Mouse (Mus musculus): ENCODE results near the gene Arl13b.

The Arl13b gene

GRCm38 (mm10) chr16:62846498-62847312 lies at the start of gene Arl13b:
Gene Arl13b (minus strand): TSS chr16:62847040.
- peak; percentile 97 for DNase-seq (ENCODE audit: low read depth)

DNA sequence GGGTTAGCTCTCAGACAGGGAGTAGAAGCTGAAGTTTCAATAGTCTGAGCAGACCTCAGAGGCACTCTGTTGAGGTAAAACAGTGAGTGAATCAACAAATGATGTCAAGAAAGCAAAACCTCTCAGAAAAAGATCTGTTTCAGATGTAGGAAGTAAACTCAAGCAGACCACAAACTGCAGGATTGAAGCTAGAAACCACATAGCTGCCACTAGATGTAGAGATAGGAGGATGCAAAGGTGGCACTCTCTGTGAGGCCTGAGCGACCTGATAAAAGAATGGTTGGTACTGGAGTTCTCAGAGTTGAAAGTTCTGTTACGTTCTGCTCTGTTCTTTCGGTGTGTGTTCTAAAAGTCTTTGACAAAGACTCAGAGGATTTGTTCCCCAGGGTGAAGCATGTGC lies 49.0 kb upstream of the Arl13b start:
- no peak for DNase-seq (ENCODE audit: low read depth)

GRCm38 (mm10) chr16:62874065-62874464 lies 27.2 kb upstream of the Arl13b start:
- DNase-seq (ENCODE audit: low read depth) = no peak

DNA sequence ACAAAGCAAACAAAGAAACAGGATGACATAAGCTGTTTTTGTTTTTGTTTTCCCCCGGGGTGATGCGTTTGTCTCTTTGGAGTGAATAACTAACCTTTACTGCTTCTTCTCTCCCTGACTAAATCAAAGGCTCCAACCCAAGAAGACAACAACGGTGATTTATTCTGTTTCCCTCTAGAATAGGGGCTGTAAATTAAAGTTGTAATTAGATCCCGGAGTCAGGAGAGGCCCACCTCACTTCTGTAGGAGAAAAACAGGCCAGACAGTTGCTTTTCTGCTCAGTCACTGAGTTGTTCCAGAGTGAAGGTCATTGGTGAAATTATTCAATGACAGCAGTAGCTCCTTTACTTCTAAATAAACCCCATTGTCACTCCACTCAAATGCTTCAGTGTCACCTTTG lies 26.3 kb upstream of the Arl13b start:
- DNase-seq (ENCODE audit: low read depth) = no peak

DNA sequence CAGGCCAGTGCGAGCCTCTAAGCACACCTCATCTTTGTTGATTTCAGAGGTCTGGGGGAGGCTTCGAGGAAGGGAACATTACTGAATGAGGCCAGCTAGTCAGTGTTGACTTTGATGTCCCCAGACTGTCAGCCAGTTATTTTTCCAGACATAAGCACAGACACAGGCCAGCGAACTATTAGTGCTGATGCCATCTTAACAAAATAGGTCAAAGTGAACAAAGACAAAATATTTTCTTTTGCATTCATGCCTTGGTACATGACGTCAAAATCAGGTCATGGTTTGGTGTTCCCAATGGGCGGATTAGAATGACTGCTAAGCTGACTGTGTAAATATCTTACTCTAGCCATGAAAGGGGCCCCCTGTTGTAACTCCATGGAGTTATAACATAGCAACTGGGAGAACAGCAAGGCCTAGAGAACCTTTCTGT lies 25.9 kb upstream of the Arl13b start:
- DNase-seq (ENCODE audit: low read depth) = no peak

- DNase-seq (ENCODE audit: low read depth) = no peak
Measured at GRCm38 (mm10) chr16:62861455-62861854, 14.6 kb upstream of the Arl13b start.

DNA sequence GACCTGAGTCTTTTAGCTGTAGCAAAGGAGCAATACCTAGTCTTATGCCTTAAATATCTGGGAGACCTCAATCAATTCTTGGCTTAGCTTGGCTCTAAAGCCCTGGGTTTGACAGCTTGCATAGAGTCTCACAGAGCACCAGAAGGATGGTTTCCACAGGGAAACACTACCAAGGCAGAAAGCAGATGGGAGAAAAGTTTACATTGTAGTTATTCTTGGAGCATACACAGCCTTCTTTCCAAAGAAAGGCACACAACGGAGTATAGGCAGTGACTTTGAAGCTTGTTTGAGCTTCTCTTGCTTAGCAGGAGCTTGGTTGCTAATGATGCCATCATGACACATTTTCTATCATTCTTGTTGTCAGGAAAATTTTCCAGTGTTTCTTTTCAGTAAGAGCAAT lies 13.3 kb upstream of the Arl13b start:
- no peak for DNase-seq (ENCODE audit: low read depth)

DNA sequence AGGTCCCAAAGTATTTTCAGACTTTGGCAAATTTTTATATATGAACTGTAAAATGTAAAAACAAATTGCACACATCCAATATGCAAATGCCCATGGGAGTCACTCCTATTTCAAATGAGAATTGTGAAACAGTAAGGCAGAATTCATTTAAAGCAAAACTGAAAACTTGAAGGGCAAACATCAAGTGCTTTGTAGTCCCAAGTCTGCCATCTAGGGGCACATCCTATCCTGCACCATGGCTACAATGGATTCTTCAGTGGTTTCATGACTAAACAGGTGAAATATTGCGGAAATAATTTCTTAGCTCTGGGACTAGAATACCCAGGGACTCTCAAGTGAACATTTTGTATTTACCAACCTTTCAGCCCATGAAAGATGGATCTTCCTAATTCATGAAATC lies 11.2 kb upstream of the Arl13b start:
- no peak for DNase-seq (ENCODE audit: low read depth)

GRCm38 (mm10) chr16:62857498-62857897 lies 10.7 kb upstream of the Arl13b start:
- no peak for DNase-seq (ENCODE audit: low read depth)

GRCm38 (mm10) chr16:62856273-62856672 lies 9.4 kb upstream of the Arl13b start:
- no peak for DNase-seq (ENCODE audit: low read depth)

DNA sequence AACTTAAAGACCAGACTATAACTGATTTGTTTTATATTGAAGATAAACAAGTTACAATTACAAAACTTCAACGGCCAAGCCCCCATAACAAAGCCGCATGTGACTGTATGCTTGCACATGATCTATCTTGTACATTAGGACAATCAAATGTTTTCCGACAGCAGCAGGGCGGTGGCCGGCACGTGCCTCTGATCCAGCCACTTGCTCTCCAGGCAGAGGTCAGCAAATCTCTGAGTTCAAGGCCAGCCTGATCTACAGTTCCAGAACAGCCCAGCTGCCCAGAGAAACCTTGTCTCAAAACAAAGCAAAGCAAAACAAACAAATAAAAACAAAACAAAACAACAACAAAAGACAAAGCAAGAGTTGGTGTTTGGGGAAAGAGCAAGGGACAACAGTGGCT lies 8.5 kb upstream of the Arl13b start:
- no peak for DNase-seq (ENCODE audit: low read depth)

DNA sequence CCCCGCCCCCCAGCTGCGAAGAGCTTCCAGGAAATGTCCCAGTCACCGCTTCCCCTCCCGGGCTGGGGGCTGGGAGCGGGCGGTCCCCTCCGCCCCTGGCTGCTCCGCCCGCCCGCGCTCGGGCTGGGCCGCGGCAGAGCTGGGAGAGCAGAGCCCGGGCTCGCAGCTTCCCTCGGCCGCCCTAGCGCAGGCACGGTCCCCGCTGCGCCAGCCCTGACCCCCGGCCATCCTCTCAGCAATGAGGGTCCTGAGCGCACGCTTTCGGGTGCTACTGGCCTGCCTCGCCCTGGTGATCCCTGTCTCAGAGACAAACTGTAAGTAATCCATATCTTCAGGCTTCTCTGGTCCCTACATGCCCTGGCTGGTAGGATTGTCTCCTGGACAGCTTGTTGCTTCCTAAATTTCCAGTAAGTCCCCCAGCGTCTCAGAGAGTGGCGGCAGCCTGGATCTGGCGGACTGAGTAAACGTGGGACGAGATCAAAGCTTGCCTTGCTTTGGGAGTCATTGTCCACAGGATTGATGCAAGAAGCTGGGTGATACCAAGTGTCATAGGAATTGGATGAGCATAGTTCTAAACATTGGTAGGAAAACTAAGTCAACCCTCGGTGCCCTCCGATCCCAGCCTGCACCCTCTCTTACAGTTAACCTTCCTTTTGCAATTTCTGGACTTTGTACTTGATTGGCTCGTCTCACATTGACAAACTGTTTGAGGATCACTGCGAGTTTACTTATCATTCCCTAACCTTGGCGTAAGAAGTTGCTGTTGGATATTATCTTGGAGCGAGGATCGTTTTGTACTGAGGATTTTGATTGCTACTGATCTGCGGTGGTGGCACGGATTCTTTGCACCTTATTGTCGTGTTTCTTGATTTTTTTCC lies 7.6 kb upstream of the Arl13b start, which contains the start of gene Pros1:
Pros1 (plus strand) TSS at position 117 of the 878 bp plus-strand sequence.
- no peak for DNase-seq (ENCODE audit: low read depth)

DNA sequence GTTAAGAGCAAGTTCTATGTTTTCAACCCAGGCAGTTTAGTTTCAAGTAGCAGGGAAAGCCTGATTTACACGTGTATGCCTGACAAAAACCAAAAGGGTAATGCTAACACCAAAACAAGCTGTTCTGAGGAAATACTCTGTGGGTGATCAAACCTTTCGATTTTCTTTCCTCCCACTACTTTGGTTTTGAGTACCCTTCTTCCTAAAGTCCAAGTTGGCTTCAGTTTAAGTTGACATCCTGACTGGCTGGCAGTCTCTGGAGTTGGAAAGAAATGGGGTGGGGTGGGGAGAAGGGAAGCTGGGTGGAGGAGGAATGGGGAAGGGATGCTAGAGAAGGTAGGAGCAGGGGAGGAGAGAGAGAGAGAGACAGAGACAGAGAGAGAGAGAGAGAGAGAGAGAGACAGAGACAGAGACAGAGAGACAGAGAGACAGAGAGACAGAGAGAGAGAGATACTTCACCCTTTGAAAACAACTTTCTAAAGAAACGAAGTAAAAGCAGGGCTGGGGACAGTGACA lies 6.8 kb upstream of the Arl13b start:
- no peak for DNase-seq (ENCODE audit: low read depth)

DNA sequence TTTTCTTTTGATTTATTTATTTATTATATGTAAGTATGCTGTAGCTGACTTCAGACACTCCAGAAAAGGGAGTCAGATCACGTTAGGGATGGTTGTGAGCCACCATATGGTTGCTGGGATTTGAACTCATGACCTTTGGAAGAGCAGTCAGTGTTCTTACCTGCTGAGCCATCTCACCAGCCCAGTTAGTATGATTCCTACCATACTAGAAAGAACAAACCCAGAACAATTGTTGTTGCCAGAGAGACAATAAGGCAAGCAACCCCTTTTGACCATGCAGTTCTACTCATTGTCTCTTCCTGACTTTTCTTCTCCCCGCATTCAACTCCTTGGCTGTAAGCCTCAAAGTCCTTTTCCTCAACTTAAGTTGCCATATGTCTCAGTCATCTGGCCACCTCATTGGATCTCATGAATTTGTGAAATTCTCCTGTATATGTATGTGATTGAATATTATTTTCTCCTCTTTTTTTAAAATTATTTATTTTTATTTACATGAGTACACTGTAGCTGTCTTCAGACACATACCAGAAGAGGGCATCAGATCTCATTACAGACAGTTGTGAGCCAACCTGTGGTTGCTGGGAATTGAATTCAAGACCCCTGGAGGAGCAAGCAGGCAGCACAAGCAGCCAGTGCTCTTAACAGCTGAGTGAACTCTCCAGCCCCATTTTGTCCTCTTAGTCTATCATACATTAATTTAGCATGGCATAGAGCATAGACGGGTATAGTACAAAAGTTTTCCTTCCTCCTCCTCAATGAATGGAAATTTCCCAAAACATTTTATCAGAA lies 5.8 kb upstream of the Arl13b start:
- no peak for DNase-seq (ENCODE audit: low read depth)

- DNase-seq (ENCODE audit: low read depth) = no peak
Measured at GRCm38 (mm10) chr16:62845341-62845740, 1.5 kb downstream of the Arl13b start.

DNA sequence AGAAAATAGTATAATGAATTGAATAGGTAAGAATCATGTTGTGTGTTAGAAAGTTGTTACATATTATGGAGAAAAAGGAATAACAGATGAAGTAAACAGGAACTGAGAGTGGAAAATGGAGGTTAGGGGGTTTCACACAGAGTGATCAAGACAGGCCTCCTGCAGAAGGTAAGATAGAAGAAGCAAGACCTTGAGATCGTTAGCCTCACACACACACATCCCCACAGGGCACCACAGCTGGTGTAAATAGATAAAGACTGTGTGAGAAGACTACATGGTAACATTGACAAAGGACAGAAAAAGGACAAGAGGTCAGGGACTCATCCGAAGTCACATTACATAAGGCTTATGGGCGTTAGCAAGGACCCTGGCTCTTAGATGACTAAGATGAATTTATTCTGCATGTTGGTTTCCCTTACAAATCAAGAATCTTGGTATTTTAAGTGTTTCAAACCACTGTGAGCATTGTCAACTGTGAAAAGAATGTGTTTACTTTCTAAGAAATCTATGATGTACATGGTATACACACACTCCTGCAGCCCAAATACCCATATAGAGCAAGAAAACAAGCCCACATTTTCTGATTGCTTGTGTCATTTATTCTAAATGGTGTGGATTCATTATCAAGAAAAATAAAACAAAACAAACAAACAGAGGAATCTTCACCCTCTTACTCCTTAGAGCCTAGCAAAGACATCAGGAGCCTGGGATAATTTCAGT lies 12.7 kb downstream of the Arl13b start:
- peak; percentile 62 for DNase-seq (ENCODE audit: low read depth)

DNA sequence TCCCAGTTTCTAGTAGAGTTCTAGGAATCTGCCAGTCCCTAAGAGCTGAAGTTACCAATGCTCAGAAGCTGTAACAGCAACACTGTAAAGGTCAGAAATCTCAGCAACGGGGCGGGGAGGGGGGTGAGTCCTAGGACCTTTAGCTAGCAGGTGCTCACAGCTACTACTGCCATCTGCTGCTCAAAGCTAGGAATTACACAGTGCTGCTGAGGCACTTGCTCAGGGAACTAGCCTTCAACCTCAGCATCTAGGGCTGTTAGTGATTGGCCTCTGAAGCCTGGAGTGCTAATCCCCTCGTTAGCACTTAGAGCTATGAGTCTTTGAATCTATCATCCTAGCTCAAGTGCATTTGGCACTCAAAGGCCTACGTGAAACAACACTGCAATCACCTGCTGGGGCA lies 14.4 kb downstream of the Arl13b start:
- no peak for DNase-seq (ENCODE audit: low read depth)

- DNase-seq (ENCODE audit: low read depth) = no peak
Measured at GRCm38 (mm10) chr16:62832027-62832426, 14.8 kb downstream of the Arl13b start.

GRCm38 (mm10) chr16:62826156-62827001 lies 20.5 kb downstream of the Arl13b start:
- DNase-seq (ENCODE audit: low read depth) = no peak

DNA sequence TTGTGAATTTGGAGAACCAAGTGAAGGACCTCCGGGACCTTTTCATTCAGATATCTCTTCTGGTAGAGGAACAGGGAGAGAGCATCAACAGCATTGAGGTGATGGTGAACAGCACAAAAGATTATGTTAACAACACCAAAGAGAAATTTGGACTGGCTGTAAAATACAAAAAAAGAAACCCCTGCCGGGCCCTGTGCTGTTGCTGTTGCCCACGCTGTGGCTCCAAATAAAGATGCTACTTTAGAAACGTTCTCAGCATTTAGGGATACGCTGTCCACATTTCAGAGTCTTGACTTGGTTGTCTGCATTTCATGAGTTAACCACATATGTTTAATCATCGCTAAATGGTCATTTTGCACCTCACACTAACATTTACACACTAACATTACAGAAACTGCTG lies 24.4 kb downstream of the Arl13b start:
- DNase-seq (ENCODE audit: low read depth) = no peak
